Mouse (Mus musculus) lung, embryonic 16.5 days (tissue): ENCODE measurements at regions not wholly inside any gene's neighbourhood (a gene's known extent, or its start where the extent isn't known, plus 50 kb on each side); places are given as distances from the start of the nearest gene placed in this dataset.
A peak's percentile ranks its signal among the peaks of the same experiment; 100 is the strongest.

Experiments
- ATAC-seq: fragments of 200-750 bp; cut with Nextera tagmentation; 2 replicates; pipeline ENCODE4 v1.8.0; 2017; ENCODE audit warnings: low read depth, mild to moderate bottlenecking, moderate library complexity
- H3K27ac ChIP-seq: fragments of 300-500 bp; sonication (generic); 2 replicates; pipeline ENCODE4 v1.5.1; 2014; ENCODE audit warnings: mild to moderate bottlenecking, control low read depth, low read length
- H3K27me3 ChIP-seq: fragments of 300-500 bp; sonication (generic); 2 replicates; pipeline ENCODE4 v1.6.1; 2014; ENCODE audit warnings: low read depth, low read length, mixed read lengths; ENCODE audit not compliant: control insufficient read depth, insufficient read depth
- H3K36me3 ChIP-seq: fragments of 300-500 bp; sonication (generic); 2 replicates; pipeline ENCODE4 v1.6.1; 2014; ENCODE audit warnings: low read length; ENCODE audit not compliant: control insufficient read depth, insufficient read depth
- H3K4me1 ChIP-seq: fragments of 300-500 bp; sonication (generic); replicated peaks from 2 replicates; pipeline ENCODE4 v1.6.1; 2014; ENCODE audit warnings: low read length, mixed read lengths; ENCODE audit not compliant: control insufficient read depth, insufficient read depth
- H3K4me2 ChIP-seq: fragments of 300-500 bp; sonication (generic); 2 replicates; pipeline ENCODE4 v1.6.1; 2014; ENCODE audit warnings: low read depth, low read length, control low read depth
- H3K4me3 ChIP-seq: fragments of 300-500 bp; sonication (generic); 2 replicates; pipeline ENCODE4 v1.5.1; 2014; ENCODE audit warnings: mild to moderate bottlenecking, low read length, control low read depth
- H3K9ac ChIP-seq: fragments of 300-500 bp; sonication (generic); 2 replicates; pipeline ENCODE4 v1.6.1; 2014; ENCODE audit warnings: low read length, control low read depth
- H3K9me3 ChIP-seq: fragments of 300-500 bp; sonication (generic); 2 replicates; pipeline ENCODE4 v1.6.1; 2016; ENCODE audit warnings: low read length; ENCODE audit not compliant: control insufficient read depth
- WGBS: fragments of 180-500 bp; shearing (Covaris S2); extraction: QIAGEN DNeasy Blood & Tissue Kit; methylation state at CpG from one replicate; pipeline ENCODE4 v1.1.7; 2014; 5-methylcytosine and 5-hydroxymethylcytosine counted together

- peak; percentile 68 for ATAC-seq
- WGBS: 55% methylated on average over 3 of the region's 3 CpGs
- Histone ChIP-seq H3K27ac (no peak overlapping the region), H3K4me2 (no peak overlapping the region), H3K36me3 (no peaks in the 10 kb centered on the region), H3K4me1 (peaks cover 2% of the 10 kb centered on the region; the same call in 1 of the 2 replicates), H3K27me3 (no peaks in the 10 kb centered on the region), H3K4me3 (no peak overlapping the region), H3K9ac (no peak overlapping the region), H3K9me3 (no peaks in the 10 kb centered on the region)
Measured at GRCm38 (mm10) chr4:55838568-55838967, 306.3 kb upstream of the Klf4 start.

GRCm38 (mm10) chr4:55824047-55824760 is 291.9 kb upstream of the Klf4 start:
- 73% methylated on average over 9 of the region's 9 CpGs for WGBS
- no peaks in the 10 kb centered on the region for H3K4me1 ChIP-seq
- H3K36me3 ChIP-seq: no peaks in the 10 kb centered on the region
- ATAC-seq: no peak
- H3K27ac ChIP-seq: no peak overlapping the region
- H3K9ac ChIP-seq: no peak overlapping the region
- no peaks in the 10 kb centered on the region for H3K9me3 ChIP-seq
- no peak overlapping the region for H3K4me2 ChIP-seq
- no peak overlapping the region for H3K4me3 ChIP-seq
- no peaks in the 10 kb centered on the region for H3K27me3 ChIP-seq

GRCm38 (mm10) chr4:55823583-55823982 is 291.3 kb upstream of the Klf4 start:
- Histone ChIP-seq H3K36me3 (no peaks in the 10 kb centered on the region), H3K9ac (no peak overlapping the region), H3K27me3 (no peaks in the 10 kb centered on the region), H3K4me2 (no peak overlapping the region), H3K27ac (no peak overlapping the region), H3K4me1 (no peaks in the 10 kb centered on the region), H3K4me3 (no peak overlapping the region), H3K9me3 (no peaks in the 10 kb centered on the region)
- WGBS: 69% methylated on average over 1 of the region's 1 CpGs
- ATAC-seq: no peak

GRCm38 (mm10) chr4:55817035-55817818 is 285.0 kb upstream of the Klf4 start:
- Histone ChIP-seq H3K9me3 (no peaks in the 10 kb centered on the region), H3K4me3 (no peak overlapping the region), H3K36me3 (no peaks in the 10 kb centered on the region), H3K4me2 (no peak overlapping the region), H3K27me3 (no peaks in the 10 kb centered on the region), H3K27ac (no peak overlapping the region), H3K9ac (no peak overlapping the region), H3K4me1 (no peaks in the 10 kb centered on the region)
- ATAC-seq: no peak
- 84% methylated on average over 4 of the region's 4 CpGs for WGBS

GRCm38 (mm10) chr4:55815832-55816231 is 283.6 kb upstream of the Klf4 start:
- Histone ChIP-seq H3K4me2 (no peak overlapping the region), H3K9me3 (no peaks in the 10 kb centered on the region), H3K9ac (no peak overlapping the region), H3K27ac (no peak overlapping the region), H3K4me1 (no peaks in the 10 kb centered on the region), H3K36me3 (no peaks in the 10 kb centered on the region), H3K4me3 (no peak overlapping the region), H3K27me3 (no peaks in the 10 kb centered on the region)
- WGBS: 62% methylated on average over 3 of the region's 3 CpGs
- peak; percentile 45; the same call in 1 of the 2 replicates for ATAC-seq

- no peaks in the 10 kb centered on the region for H3K27me3 ChIP-seq
- WGBS: 43% methylated on average over 8 of the region's 8 CpGs
- no peak overlapping the region for H3K4me3 ChIP-seq
- H3K27ac ChIP-seq: peak overlapping the region; percentile 7; the same call in 1 of the 2 replicates
- no peak overlapping the region for H3K4me2 ChIP-seq
- no peaks in the 10 kb centered on the region for H3K4me1 ChIP-seq
- peak; percentile 86 for ATAC-seq
- no peaks in the 10 kb centered on the region for H3K9me3 ChIP-seq
- H3K9ac ChIP-seq: no peak overlapping the region
- H3K36me3 ChIP-seq: no peaks in the 10 kb centered on the region
Measured at GRCm38 (mm10) chr4:55812846-55813245, 280.6 kb upstream of the Klf4 start.

- no peaks in the 10 kb centered on the region for H3K4me1 ChIP-seq
- H3K36me3 ChIP-seq: no peaks in the 10 kb centered on the region
- no peaks in the 10 kb centered on the region for H3K9me3 ChIP-seq
- H3K4me2 ChIP-seq: no peak overlapping the region
- ATAC-seq: no peak
- 77% methylated on average over 3 of the region's 3 CpGs for WGBS
- H3K27ac ChIP-seq: no peak overlapping the region
- H3K9ac ChIP-seq: no peak overlapping the region
- no peaks in the 10 kb centered on the region for H3K27me3 ChIP-seq
- no peak overlapping the region for H3K4me3 ChIP-seq
Measured at GRCm38 (mm10) chr4:55811656-55812055, 279.4 kb upstream of the Klf4 start.

GRCm38 (mm10) chr4:55808501-55808900 is 276.2 kb upstream of the Klf4 start:
- Histone ChIP-seq H3K9me3 (no peaks in the 10 kb centered on the region), H3K4me2 (no peak overlapping the region), H3K9ac (no peak overlapping the region), H3K27ac (no peak overlapping the region), H3K4me3 (no peak overlapping the region), H3K4me1 (no peaks in the 10 kb centered on the region), H3K27me3 (no peaks in the 10 kb centered on the region), H3K36me3 (no peaks in the 10 kb centered on the region)
- ATAC-seq: no peak
- 53% methylated on average over 5 of the region's 5 CpGs for WGBS

- Histone ChIP-seq H3K9me3 (no peaks in the 10 kb centered on the region), H3K4me2 (no peak overlapping the region), H3K27me3 (no peaks in the 10 kb centered on the region), H3K27ac (no peak overlapping the region), H3K36me3 (no peaks in the 10 kb centered on the region), H3K4me3 (no peak overlapping the region), H3K9ac (no peak overlapping the region), H3K4me1 (no peaks in the 10 kb centered on the region)
- 85% methylated on average over 3 of the region's 3 CpGs for WGBS
- ATAC-seq: no peak
Measured at GRCm38 (mm10) chr4:55806799-55807198, 274.5 kb upstream of the Klf4 start.
